Mouse (Mus musculus) embryonic facial prominence, embryonic 12.5 days (tissue): ENCODE measurements around the gene Inava. TPM values are rescaled to one million over a fixed set of nuclear protein-coding genes. Genes with fewer than 3 reads are reported as not detected.

Source experiments
- ATAC-seq: fragments of 200-750 bp; cut with Nextera tagmentation; 2 replicates; pipeline ENCODE4 v1.8.0; 2017; ENCODE audit not compliant: insufficient number of reproducible peaks, insufficient read depth, low FRiP score, low TSS enrichment
- H3K27ac ChIP-seq: fragments of 300-500 bp; sonication (generic); 2 replicates; pipeline ENCODE4 v1.5.1; 2016; ENCODE audit warnings: mild to moderate bottlenecking
- H3K27me3 ChIP-seq: fragments of 300-500 bp; sonication (generic); 2 replicates; pipeline ENCODE4 v1.6.1; 2016; ENCODE audit warnings: mild to moderate bottlenecking, moderate library complexity
- H3K36me3 ChIP-seq: fragments of 300-500 bp; sonication (generic); 2 replicates; pipeline ENCODE4 v1.6.1; 2016; ENCODE audit warnings: mild to moderate bottlenecking
- H3K4me1 ChIP-seq: fragments of 300-500 bp; sonication (generic); 2 replicates; pipeline ENCODE4 v1.6.1; 2016
- H3K4me2 ChIP-seq: fragments of 300-500 bp; sonication (generic); replicated peaks from 2 replicates; pipeline ENCODE4 v1.6.1; 2016; ENCODE audit warnings: mild to moderate bottlenecking, moderate library complexity
- H3K4me3 ChIP-seq: fragments of 300-500 bp; sonication (generic); 2 replicates; pipeline ENCODE4 v1.5.1; 2016; ENCODE audit warnings: mild to moderate bottlenecking
- H3K9ac ChIP-seq: fragments of 300-500 bp; sonication (generic); 2 replicates; pipeline ENCODE4 v1.6.1; 2016; ENCODE audit warnings: mild to moderate bottlenecking, moderate library complexity
- H3K9me3 ChIP-seq: fragments of 300-500 bp; sonication (generic); 2 replicates; pipeline ENCODE4 v1.6.1; 2016; ENCODE audit warnings: mild to moderate bottlenecking, moderate library complexity
- WGBS: fragments of 180-500 bp; shearing (Covaris S2); methylation state at CpG from one replicate; pipeline ENCODE4 v1.1.7; 2016; 5-methylcytosine and 5-hydroxymethylcytosine counted together
- polyA plus RNA-seq: library from polyadenylated mRNA; unstranded; fragments of >200 nt; fragmentation: Nextera tagmentation; extraction: Ambion mirVana; gene quantifications from 2 replicates; pipeline ENCODE4 v1.2.1, GENCODE M21; 2016

The Inava gene
- polyA plus RNA-seq, 1 experiment from 2014 or later = 25.5 TPM

DNA sequence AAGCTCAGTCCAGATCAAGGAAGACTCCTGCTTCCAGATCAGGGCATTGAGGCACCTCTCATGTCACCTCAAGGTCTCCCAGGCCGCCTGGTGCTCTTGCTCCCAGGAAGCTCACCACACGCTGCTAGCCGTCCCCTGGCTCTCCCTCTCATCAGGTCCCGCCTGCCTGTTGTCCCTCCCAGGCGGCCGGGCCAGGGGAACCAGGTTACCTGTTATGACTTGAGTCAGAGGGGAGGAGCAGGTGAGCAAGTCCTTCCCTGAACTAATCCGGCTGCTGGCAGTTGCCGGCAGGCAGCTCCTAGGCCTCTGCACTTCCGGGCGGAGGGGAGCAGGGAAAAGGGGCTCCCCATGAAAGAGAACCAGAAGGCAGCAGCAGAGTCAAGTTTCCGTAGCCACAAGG is 3.9 kb downstream of the Inava start:
- H3K27ac ChIP-seq = peak overlapping the region; percentile 72
- ATAC-seq = no peak
- peak overlapping the region; percentile 33; the same call in 1 of the 2 replicates for H3K9ac ChIP-seq
- peaks cover 42% of the 10 kb centered on the region for H3K4me1 ChIP-seq
- H3K36me3 ChIP-seq = peaks cover 27% of the 10 kb centered on the region
- H3K4me2 ChIP-seq = peak overlapping the region; percentile 81
- H3K27me3 ChIP-seq = no peaks in the 10 kb centered on the region
- WGBS = 23% methylated on average over 11 of the region's 11 CpGs
- H3K9me3 ChIP-seq = no peaks in the 10 kb centered on the region
- peak overlapping the region; percentile 20; the same call in 1 of the 2 replicates for H3K4me3 ChIP-seq

GRCm38 (mm10) chr1:136229040-136229373 is 5.1 kb downstream of the Inava start:
- no peak for ATAC-seq
- Histone ChIP-seq H3K36me3 (peaks cover 39% of the 10 kb centered on the region), H3K4me2 (peak overlapping the region; percentile 7; the same call in 1 of the 2 replicates), H3K9ac (no peak overlapping the region), H3K9me3 (no peaks in the 10 kb centered on the region), H3K4me1 (peaks cover 42% of the 10 kb centered on the region), H3K4me3 (no peak overlapping the region), H3K27me3 (no peaks in the 10 kb centered on the region), H3K27ac (no peak overlapping the region; the same call in 1 of the 2 replicates)
- WGBS = 19% methylated on average over 6 of the region's 6 CpGs

DNA sequence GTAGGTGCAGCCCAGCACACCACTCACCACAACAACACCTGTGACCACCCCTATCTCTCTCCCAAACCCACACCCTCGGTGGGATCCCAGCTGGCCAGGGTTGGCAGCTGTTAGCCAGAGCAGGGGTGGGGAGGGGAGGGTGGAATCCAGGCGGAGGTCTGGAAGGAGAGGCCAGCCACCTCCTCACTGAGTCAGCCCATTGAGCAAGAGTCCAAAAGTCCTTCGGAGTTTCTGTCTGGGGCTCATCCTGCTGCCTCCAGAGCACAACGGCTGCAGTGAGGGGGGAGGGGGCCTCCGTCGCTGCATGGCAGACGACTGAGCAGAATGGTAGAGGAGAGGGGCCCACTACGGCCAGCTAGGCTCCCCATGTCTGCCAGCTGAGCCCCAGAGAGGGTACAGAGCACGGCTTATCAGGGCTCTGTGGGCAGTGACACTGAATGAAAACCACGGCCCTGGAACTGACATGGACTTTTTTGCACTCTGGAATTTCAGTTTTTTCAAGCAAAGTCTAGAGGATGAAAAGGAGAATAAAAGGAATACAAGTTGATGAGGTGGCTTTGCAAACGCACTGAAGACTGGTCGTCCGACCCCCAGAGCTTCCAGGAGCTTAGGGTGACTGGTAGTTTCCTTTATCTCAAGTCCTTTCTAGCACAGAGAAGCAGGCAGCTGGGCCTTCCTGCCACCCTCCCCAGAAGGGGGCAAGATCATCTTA is 5.6 kb downstream of the Inava start:
- no peaks in the 10 kb centered on the region for H3K27me3 ChIP-seq
- H3K36me3 ChIP-seq = peaks cover 44% of the 10 kb centered on the region
- H3K9me3 ChIP-seq = no peaks in the 10 kb centered on the region
- no peak overlapping the region for H3K9ac ChIP-seq
- H3K4me2 ChIP-seq = peak overlapping the region; percentile 7
- no peak overlapping the region; the same call in 1 of the 2 replicates for H3K27ac ChIP-seq
- peaks cover 42% of the 10 kb centered on the region for H3K4me1 ChIP-seq
- 20% methylated on average over 13 of the region's 13 CpGs for WGBS
- no peak for ATAC-seq
- no peak overlapping the region for H3K4me3 ChIP-seq

- Histone ChIP-seq H3K27ac (no peak overlapping the region), H3K36me3 (peaks cover 48% of the 10 kb centered on the region), H3K4me2 (peak overlapping the region; percentile 7; the same call in 1 of the 2 replicates), H3K4me1 (peaks cover 42% of the 10 kb centered on the region), H3K9ac (no peak overlapping the region), H3K4me3 (no peak overlapping the region), H3K27me3 (no peaks in the 10 kb centered on the region), H3K9me3 (no peaks in the 10 kb centered on the region)
- ATAC-seq = no peak
- 76% methylated on average over 4 of the region's 4 CpGs for WGBS
These were observed 6.2 kb downstream of the Inava start for GRCm38 (mm10) chr1:136227870-136228269.

- H3K9me3 ChIP-seq = no peaks in the 10 kb centered on the region
- no peak overlapping the region for H3K9ac ChIP-seq
- H3K36me3 ChIP-seq = peaks cover 52% of the 10 kb centered on the region
- no peaks in the 10 kb centered on the region for H3K27me3 ChIP-seq
- no peak overlapping the region for H3K4me2 ChIP-seq
- WGBS = 95% methylated on average over 8 of the region's 8 CpGs
- peaks cover 39% of the 10 kb centered on the region for H3K4me1 ChIP-seq
- H3K27ac ChIP-seq = no peak overlapping the region
- no peak overlapping the region for H3K4me3 ChIP-seq
- ATAC-seq = no peak
These were observed 7.4 kb downstream of the Inava start for GRCm38 (mm10) chr1:136226626-136227025.

DNA sequence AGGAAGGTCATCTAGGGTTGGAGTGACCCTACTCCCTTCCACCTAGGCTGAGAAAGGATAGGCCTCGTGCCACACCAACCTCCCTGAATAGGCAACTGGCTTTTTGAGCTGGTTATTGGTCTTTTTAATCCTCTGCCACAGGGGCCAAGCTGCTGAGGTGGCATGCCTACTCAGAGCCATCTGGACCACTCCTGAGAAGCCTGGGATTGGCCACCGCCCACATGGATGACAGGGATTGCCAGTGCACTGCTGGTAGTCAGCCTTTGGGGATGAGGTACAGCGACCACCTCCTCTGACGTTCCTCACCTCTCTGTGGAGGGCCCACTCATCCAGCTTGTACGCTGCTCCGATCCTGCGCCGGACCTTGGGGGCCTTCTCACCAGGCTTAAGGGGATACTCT is 8.2 kb downstream of the Inava start:
- ATAC-seq = no peak
- no peak overlapping the region for H3K4me3 ChIP-seq
- H3K4me1 ChIP-seq = peaks cover 31% of the 10 kb centered on the region
- 94% methylated on average over 8 of the region's 8 CpGs for WGBS
- H3K4me2 ChIP-seq = no peak overlapping the region
- no peak overlapping the region for H3K27ac ChIP-seq
- H3K27me3 ChIP-seq = no peaks in the 10 kb centered on the region
- H3K9ac ChIP-seq = no peak overlapping the region
- H3K9me3 ChIP-seq = no peaks in the 10 kb centered on the region
- H3K36me3 ChIP-seq = peaks cover 60% of the 10 kb centered on the region

- Histone ChIP-seq H3K36me3 (peaks cover 79% of the 10 kb centered on the region), H3K27ac (no peak overlapping the region), H3K4me3 (no peak overlapping the region), H3K9ac (no peak overlapping the region), H3K4me2 (no peak overlapping the region), H3K4me1 (peaks cover 11% of the 10 kb centered on the region), H3K27me3 (no peaks in the 10 kb centered on the region), H3K9me3 (no peaks in the 10 kb centered on the region)
- no peak for ATAC-seq
- WGBS = 87% methylated on average over 10 of the region's 10 CpGs
These were observed 10.2 kb downstream of the Inava start for GRCm38 (mm10) chr1:136223758-136224342.

- Histone ChIP-seq H3K36me3 (peaks cover 88% of the 10 kb centered on the region), H3K4me3 (no peak overlapping the region), H3K9me3 (no peaks in the 10 kb centered on the region), H3K4me1 (no peaks in the 10 kb centered on the region), H3K9ac (no peak overlapping the region), H3K27ac (no peak overlapping the region), H3K27me3 (no peaks in the 10 kb centered on the region), H3K4me2 (no peak overlapping the region)
- ATAC-seq = no peak
- WGBS = 87% methylated on average over 10 of the region's 10 CpGs
These were observed 11.7 kb downstream of the Inava start for GRCm38 (mm10) chr1:136222386-136222785.

DNA sequence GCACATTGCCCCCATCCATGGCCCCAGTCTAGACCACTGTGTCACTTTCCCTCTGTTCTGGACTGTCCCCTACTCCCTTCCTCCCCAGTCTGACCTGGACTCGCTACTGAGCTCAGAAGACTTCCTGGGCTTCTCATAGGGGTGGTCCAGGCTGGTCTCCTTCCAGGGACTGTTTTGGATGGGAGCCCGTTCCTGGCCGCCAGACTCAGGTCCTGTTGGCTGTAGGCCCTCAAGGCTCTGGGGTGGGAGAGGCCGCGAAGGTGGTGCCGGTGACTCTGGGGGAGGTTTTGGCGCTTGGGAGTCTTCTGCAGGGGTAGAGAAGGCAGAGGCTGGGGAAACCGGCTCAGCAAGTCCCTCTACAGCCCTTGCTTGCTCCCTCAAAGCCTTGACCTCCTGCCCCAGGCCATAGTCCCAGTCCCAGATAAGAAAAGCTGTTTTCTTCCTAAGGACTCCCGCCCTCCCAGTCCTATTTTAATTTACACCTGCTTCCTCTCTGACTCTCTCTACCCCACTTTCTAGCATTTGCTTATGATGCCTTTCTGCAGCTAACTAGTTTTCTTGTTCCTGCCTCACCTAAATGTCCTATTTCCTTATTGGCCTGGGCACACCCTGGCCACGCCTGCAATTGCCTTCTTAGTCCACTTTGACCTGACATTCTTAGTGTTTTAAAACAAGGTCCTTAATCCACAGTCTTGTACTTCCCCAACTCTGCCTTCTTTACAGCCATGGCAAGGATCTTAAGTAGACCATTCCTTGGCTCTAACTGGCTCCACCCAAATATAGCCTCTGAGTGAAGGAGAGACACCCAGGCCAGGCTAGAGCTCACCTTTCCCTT is 13.8 kb downstream of the Inava start:
- Histone ChIP-seq H3K36me3 (peaks cover 83% of the 10 kb centered on the region), H3K27ac (no peak overlapping the region), H3K4me1 (no peaks in the 10 kb centered on the region), H3K27me3 (no peaks in the 10 kb centered on the region), H3K4me2 (no peak overlapping the region), H3K9me3 (no peaks in the 10 kb centered on the region), H3K9ac (no peak overlapping the region), H3K4me3 (no peak overlapping the region)
- ATAC-seq = no peak
- 83% methylated on average over 10 of the region's 10 CpGs for WGBS

DNA sequence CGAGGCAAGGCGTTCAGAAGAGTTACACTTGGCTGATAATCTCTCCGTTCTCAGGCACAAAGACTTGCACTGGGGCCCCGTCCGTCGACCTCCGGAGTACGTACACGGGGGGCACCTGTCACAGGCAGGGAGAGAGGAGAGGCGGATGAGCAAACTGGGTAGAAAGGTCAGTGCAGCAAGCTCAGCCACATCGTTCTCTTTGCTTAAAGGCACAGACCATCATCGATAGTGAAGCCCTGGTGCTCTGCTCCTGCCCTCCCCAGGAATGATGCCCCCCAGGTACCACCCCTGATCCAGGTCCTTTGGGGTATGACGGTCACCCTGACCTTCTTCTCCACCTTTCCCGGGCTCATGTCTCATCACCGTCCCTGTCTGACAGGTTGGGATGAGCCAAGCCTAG is 19.8 kb downstream of the Inava start:
- ATAC-seq = no peak
- H3K27me3 ChIP-seq = no peaks in the 10 kb centered on the region
- peaks cover 52% of the 10 kb centered on the region for H3K36me3 ChIP-seq

GRCm38 (mm10) chr1:136212803-136213202 is 21.3 kb downstream of the Inava start, which contains the start of gene Mroh3:
Mroh3 (minus strand) TSS chr1:136212828.
- no peak within 1 kb of the TSS for H3K27ac ChIP-seq
- H3K36me3 ChIP-seq = peaks cover 37% of the 10 kb centered on the region
- no peaks in the 10 kb centered on the region for H3K4me1 ChIP-seq
- no peak within 1 kb of the TSS for H3K9ac ChIP-seq
- no peak within 1 kb of the TSS for H3K4me2 ChIP-seq
- H3K27me3 ChIP-seq = no peaks in the 10 kb centered on the region
- ATAC-seq = peak; percentile 66; the same call in 1 of the 2 replicates
- no peak within 1 kb of the TSS for H3K4me3 ChIP-seq
- 51% methylated on average over 3 of the region's 3 CpGs for WGBS
- H3K9me3 ChIP-seq = no peaks in the 10 kb centered on the region

More for the DNA sequence above, 19.8 kb downstream of the Inava start:
- Histone ChIP-seq H3K9ac (no peak overlapping the region), H3K27ac (no peak overlapping the region), H3K4me2 (no peak overlapping the region), H3K9me3 (no peaks in the 10 kb centered on the region), H3K4me1 (no peaks in the 10 kb centered on the region), H3K4me3 (no peak overlapping the region)
- 86% methylated on average over 15 of the region's 15 CpGs for WGBS
